ENCODE assay signal across 11 mouse cellular contexts in the genomic region with DNA sequence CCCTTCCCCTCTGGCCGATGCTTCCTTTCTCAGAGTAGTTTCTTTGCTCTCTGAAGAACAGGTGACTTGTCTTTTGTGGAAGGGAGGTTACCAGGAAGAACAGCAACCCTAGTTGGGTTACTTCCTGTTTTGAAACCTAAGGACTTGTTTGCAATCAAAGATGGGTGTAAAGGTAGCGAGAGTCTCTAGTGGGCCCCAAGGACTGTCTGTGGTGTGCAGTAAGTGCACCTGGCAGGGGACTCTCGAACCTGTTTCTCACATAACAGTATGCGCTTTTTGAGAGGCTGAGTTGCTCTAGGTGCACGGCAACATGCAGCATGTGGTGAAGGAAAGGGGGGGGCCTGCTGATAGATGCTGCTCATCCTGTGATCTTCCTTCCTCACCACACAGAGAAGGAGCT. TPM values are rescaled to one million over a fixed set of nuclear protein-coding genes. Genes with fewer than 3 reads are reported as not detected.
DNase-seq lines count a peak whose midpoint lies in the region; ATAC-seq and TF ChIP-seq lines count a peak whose summit lies in the region.
"Had no signal": no experiment of that assay in that cellular context is flagged by ENCODE, and none has a peak within 500 bp of the region (broad histone marks: within the 10 kb centered on the region; RNA-seq: fewer than 3 reads in every experiment).

No protein-coding gene starts in this region.

- no peak overlapping the region for H3K4me2 ChIP-seq in midbrain, embryonic 12.5 days (replicated peaks)
- no peak overlapping the region for H3K4me2 ChIP-seq in midbrain, postnatal 0 days (ENCODE audit: low read depth, low read length, poor library complexity, severe bottlenecking)
- peak overlapping the region; percentile 44 for H3K4me2 ChIP-seq in liver, embryonic 13.5 days
- H3K4me2 ChIP-seq: lung, embryonic 14.5 days had no signal

- intact Hi-C loops in left cerebral cortex, postnatal 36 days (cut with DNase I) = no loop called here

- H3K27ac ChIP-seq in midbrain, embryonic 12.5 days (replicated peaks) = 0 out of 2 replicates have a peak overlapping the region, but pooled peaks have one; percentile 39
- no peak overlapping the region for H3K27ac ChIP-seq in midbrain, postnatal 0 days (ENCODE audit: low read depth, low read length)
- H3K27ac ChIP-seq in liver, embryonic 13.5 days = peak overlapping the region; percentile 99

- ATAC-seq in midbrain, embryonic 12.5 days (ENCODE audit: low FRiP score, low read depth) = no peak
- no peak for ATAC-seq in midbrain, postnatal 0 days (ENCODE audit: low FRiP score)
- ATAC-seq in activated CD4-positive, CD25-positive, alpha-beta regulatory T cell, adult 4 months = peak; percentile 51
- no peak for ATAC-seq in liver, embryonic 13.5 days (ENCODE audit: low read depth)

- no peak overlapping the region for H3K4me3 ChIP-seq in midbrain, embryonic 12.5 days
- no peak overlapping the region for H3K4me3 ChIP-seq in midbrain, postnatal 0 days (ENCODE audit: low read depth, low read length)
- peak overlapping the region; percentile 16; the same call in 1 of the 2 replicates for H3K4me3 ChIP-seq in liver, embryonic 13.5 days (replicated peaks)

- WGBS in midbrain, embryonic 12.5 days = 90% methylated on average over 5 of the region's 5 CpGs
- WGBS in midbrain, postnatal 0 days = 87% methylated on average over 5 of the region's 5 CpGs
- 56% methylated on average over 5 of the region's 5 CpGs for WGBS in liver, embryonic 13.5 days (ENCODE audit: insufficient replicate concordance)

- 0 out of 2 replicates have a peak, but pooled peaks cover 8% of the 10 kb centered on the region for H3K27me3 ChIP-seq in midbrain, embryonic 12.5 days
- no peaks in the 10 kb centered on the region for H3K27me3 ChIP-seq in midbrain, postnatal 0 days (ENCODE audit: insufficient read depth, low read length)
- no peaks in the 10 kb centered on the region for H3K27me3 ChIP-seq in liver, embryonic 13.5 days

- no peak for TF ChIP-seq CTCF in midbrain, postnatal 0 days (IDR thresholded peaks at IDR 0.05)

- no peaks in the 10 kb centered on the region for H3K36me3 ChIP-seq in midbrain, embryonic 12.5 days
- H3K36me3 ChIP-seq in midbrain, postnatal 0 days (ENCODE audit: insufficient read depth, low read length) = no peaks in the 10 kb centered on the region
- no peaks in the 10 kb centered on the region for H3K36me3 ChIP-seq in liver, embryonic 13.5 days

- no peak for DNase-seq in midbrain, postnatal 0 days (ENCODE audit: low spot score)
- no peak for DNase-seq in liver, embryonic 13.5 days
- DNase-seq in thymus, postnatal 10 days (ENCODE audit: low spot score in 2 of 2) = peak; percentile 25 to 26
- no peak for DNase-seq in layer of hippocampus, postnatal 25 days (ENCODE audit: extremely low spot score in 1 of 2, low spot score in 1 of 2)
- DNase-seq in left cerebral cortex, postnatal 36 days (ENCODE audit: low spot score in 2 of 2) = no peak
- DNase-seq in gastrocnemius, postnatal 25 days = no peak
- DNase-seq: adrenal gland, adult 2 months; heart, postnatal 4 days; lung, embryonic 14.5 days had no signal

- peaks cover 13% of the 10 kb centered on the region; the same call in 1 of the 2 replicates for H3K4me1 ChIP-seq in midbrain, embryonic 12.5 days
- peaks cover 7% of the 10 kb centered on the region; the same call in 1 of the 2 replicates for H3K4me1 ChIP-seq in midbrain, postnatal 0 days (ENCODE audit: insufficient read depth, low read length)
- peaks cover 96% of the 10 kb centered on the region for H3K4me1 ChIP-seq in liver, embryonic 13.5 days (replicated peaks)

- H3K9me3 ChIP-seq in midbrain, embryonic 12.5 days = no peaks in the 10 kb centered on the region
- H3K9me3 ChIP-seq in midbrain, postnatal 0 days (ENCODE audit: low read length) = no peaks in the 10 kb centered on the region
- H3K9me3 ChIP-seq in liver, embryonic 13.5 days (replicated peaks) = no peaks in the 10 kb centered on the region

- H3K9ac ChIP-seq in midbrain, embryonic 12.5 days (replicated peaks) = no peak overlapping the region
- no peak overlapping the region for H3K9ac ChIP-seq in midbrain, postnatal 0 days (replicated peaks; ENCODE audit: low read length, poor library complexity, severe bottlenecking)
- peak overlapping the region; percentile 62 for H3K9ac ChIP-seq in liver, embryonic 13.5 days
- H3K9ac ChIP-seq: lung, embryonic 14.5 days had no signal

RNA-seq across cellular contexts. Expression of a gene that starts 40.0 kb away (rescaled TPM):
- 14.6 and 15.5 TPM in 2 replicates for polyA plus RNA-seq in midbrain, embryonic 12.5 days (2016; fragmentation: Nextera tagmentation; extraction: Ambion mirVana)
- 103 and 124 TPM in 2 replicates for total RNA-seq in midbrain, postnatal 0 days (2014; rRNA removed)
- polyA plus RNA-seq in midbrain, postnatal 0 days (2015; fragmentation: Nextera tagmentation; extraction: Ambion mirVana) = 16.9 and 19.1 TPM in 2 replicates
- polyA plus RNA-seq in activated CD4-positive, CD25-positive, alpha-beta regulatory T cell, adult 4 months (2017; shearing (Covaris generic)) = 1 to 10 TPM; 6.7 to 8.7 TPM
- 14.3 and 21.6 TPM in 2 replicates for polyA plus RNA-seq in liver, embryonic 13.5 days (2015; fragmentation: Nextera tagmentation; extraction: Ambion mirVana)
- 100 to 1,000 TPM; 134 to 156 TPM for total RNA-seq in layer of hippocampus, postnatal 25 days (2021)
- 100 to 1,000 TPM; 146 to 158 TPM for total RNA-seq in left cerebral cortex, postnatal 36 days (2021)
- total RNA-seq in gastrocnemius, postnatal 25 days (2021) = 10 to 100 TPM; 65.3 to 91.5 TPM

Comparison
In these comparisons a context has a peak if more than half of its experiments do, and no peak if none do; other contexts are left out.
1. DNase-seq: peak in thymus, postnatal 10 days (2 of 2); none in midbrain, postnatal 0 days (single experiment), liver, embryonic 13.5 days (single experiment), layer of hippocampus, postnatal 25 days (0 of 2), left cerebral cortex, postnatal 36 days (0 of 2) and gastrocnemius, postnatal 25 days (single experiment).